Mouse (Mus musculus) myocyte (in vitro differentiated cells): ENCODE results near the gene Gm5788.

Experiments used
- MAX ChIP-seq: IDR thresholded peaks from one replicate; pipeline ENCODE4 v1.6.1; 2011; ENCODE audit warnings: low read depth, mild to moderate bottlenecking, control low read depth
- MYOG ChIP-seq, 3 experiments: IDR thresholded peaks; one replicate each; pipeline ENCODE4 v1.6.1; 2011; ENCODE audit warnings: control low read depth in 2 of 3, low read depth in 2 of 3, mild to moderate bottlenecking in 2 of 3; ENCODE audit not compliant: insufficient read length in 2 of 3, control insufficient read depth in 1 of 3, insufficient read depth in 1 of 3
- POLR2A ChIP-seq: IDR thresholded peaks from one replicate; pipeline ENCODE4 v1.6.1; 2011; ENCODE audit warnings: low read depth, mild to moderate bottlenecking, control low read depth, moderate library complexity; ENCODE audit not compliant: insufficient read length
- REST ChIP-seq: IDR thresholded peaks from one replicate; pipeline ENCODE4 v1.6.1; 2011; ENCODE audit warnings: mild to moderate bottlenecking, control low read depth, moderate library complexity; ENCODE audit not compliant: insufficient read depth, insufficient read length
- SRF ChIP-seq: IDR thresholded peaks from one replicate; pipeline ENCODE4 v1.6.1; 2011; ENCODE audit warnings: low read depth; ENCODE audit not compliant: control insufficient read depth, insufficient read length
- TCF3 ChIP-seq: IDR thresholded peaks from one replicate; pipeline ENCODE4 v1.6.1; 2011; ENCODE audit warnings: low read depth, control low read depth; ENCODE audit not compliant: insufficient read length
- USF1 ChIP-seq: IDR thresholded peaks from one replicate; pipeline ENCODE4 v1.6.1; 2011; ENCODE audit warnings: low read depth, mild to moderate bottlenecking, control low read depth, moderate library complexity

- TF ChIP-seq SRF (no peak), POLR2A (no peak), MYOG (IDR thresholded peaks at IDR 0.05; ENCODE audit: control insufficient read depth in 1 of 3, insufficient read depth in 1 of 3, insufficient read length in 2 of 3, low read depth in 2 of 3) (no peak), MAX (no peak), TCF3 (no peak), USF1 (no peak), REST (no peak)
These were observed 24.0 kb upstream of the Gm5788 start for GRCm38 (mm10) chr12:87470263-87471136.
